Mouse (Mus musculus) urinary bladder, postnatal 14 days (tissue): ENCODE results near the gene Cdk6.

Experiments
- DNase-seq: peaks from one replicate; pipeline ENCODE4 v3.0.0; 2021; ENCODE audit warnings: low spot score

Cdk6 gene

DNA sequence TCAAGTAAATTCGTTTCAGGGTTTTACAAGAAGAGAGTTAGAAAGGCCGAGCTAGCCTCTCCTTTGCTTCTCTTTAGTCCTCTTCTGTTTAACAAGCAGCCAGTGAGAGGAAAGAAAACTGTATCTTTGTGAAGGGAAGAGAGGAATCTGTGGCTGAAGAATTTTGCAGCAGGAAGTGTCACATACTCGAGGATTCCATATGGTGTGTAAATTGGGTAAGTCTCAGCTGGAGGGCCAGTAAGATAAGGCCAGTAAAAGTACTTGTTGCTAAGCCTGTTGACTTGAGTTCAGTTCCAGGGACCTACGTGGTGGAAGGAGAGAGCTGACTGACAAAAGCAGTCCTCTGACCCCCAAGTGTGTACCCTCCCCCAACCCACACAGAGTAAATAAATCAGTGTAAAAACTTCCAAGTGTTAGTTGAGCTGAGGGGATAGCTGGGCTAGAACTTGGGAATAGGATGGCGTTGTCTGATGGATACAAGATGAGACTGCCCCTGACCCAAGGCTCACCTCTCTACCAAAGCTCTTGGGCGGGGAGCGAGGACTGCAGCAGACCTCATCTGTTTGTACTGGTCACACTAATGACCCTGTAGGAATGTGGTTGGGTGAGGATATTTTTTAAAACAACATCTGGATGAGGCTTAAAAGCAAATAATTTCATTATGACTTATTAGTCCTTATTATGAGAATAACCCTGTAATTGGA is 145.4 kb downstream of the Cdk6 start:
- DNase-seq: no peak

- DNase-seq: no peak
Observed at GRCm38 (mm10) chr5:3488146-3488774, 147.0 kb downstream of the Cdk6 start.

DNA sequence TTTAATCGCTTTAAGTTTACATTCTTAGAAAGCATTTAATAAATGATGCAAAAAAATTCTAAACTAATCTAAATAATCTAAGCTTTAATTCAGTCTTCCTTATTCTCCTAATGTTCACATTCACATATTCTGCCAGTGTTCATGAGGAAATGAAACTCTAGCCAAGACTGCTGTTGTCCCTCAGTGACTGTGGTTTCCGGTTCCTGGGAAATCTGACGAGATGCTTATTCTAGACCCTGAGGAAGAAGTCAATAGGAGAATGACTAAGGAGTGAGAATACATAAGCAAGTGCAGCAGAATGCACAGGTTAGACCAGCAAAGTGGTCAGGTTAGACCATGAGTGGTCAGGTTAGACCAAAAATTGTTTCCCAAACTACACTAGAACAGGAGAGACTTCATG is 149.1 kb downstream of the Cdk6 start:
- DNase-seq: no peak

GRCm38 (mm10) chr5:3491084-3491483 is 149.8 kb downstream of the Cdk6 start:
- peak; percentile 54 for DNase-seq

GRCm38 (mm10) chr5:3491883-3492282 is 150.6 kb downstream of the Cdk6 start:
- no peak for DNase-seq

DNA sequence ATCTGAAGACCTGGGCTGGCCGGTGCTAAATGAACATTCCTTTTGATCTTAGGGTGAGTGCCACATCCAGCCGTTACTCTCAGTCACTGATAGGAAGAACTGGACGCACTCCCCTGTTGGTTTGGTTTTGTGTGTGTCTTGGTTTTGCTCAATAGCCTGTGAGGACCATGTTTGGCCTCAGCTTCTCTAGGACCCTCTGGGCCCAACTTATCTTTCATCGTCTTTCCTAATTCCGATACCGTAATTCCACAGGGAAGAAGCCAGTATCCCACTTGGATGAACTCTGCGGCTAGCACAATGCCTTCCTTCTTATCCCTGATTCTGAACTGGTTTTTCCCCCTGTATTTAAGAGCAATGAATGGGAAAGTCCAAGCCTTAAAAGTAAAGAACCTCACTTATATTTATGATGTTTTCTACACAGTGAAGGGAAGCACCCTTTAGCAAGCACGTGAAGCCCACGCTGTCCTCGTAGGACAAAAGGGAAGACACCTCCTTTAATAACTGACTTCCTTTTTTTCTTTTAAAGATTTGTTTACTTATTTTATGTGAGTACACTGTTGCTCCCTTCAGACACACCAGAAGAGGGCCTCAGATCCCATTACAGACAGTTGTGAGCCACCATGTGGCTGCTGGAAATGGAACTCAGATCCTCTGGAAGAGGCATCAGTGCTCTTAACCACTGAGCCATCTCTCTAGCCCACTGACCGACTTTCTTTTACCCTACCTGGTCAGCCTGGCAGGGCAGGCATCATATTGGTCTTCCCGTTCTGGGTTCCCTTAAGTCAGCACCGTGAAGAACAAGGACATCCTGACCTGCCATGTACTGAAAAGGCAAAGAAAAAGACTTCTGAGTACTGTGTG is 151.7 kb downstream of the Cdk6 start:
- no peak for DNase-seq

GRCm38 (mm10) chr5:3493968-3494367 is 152.7 kb downstream of the Cdk6 start:
- no peak for DNase-seq

DNA sequence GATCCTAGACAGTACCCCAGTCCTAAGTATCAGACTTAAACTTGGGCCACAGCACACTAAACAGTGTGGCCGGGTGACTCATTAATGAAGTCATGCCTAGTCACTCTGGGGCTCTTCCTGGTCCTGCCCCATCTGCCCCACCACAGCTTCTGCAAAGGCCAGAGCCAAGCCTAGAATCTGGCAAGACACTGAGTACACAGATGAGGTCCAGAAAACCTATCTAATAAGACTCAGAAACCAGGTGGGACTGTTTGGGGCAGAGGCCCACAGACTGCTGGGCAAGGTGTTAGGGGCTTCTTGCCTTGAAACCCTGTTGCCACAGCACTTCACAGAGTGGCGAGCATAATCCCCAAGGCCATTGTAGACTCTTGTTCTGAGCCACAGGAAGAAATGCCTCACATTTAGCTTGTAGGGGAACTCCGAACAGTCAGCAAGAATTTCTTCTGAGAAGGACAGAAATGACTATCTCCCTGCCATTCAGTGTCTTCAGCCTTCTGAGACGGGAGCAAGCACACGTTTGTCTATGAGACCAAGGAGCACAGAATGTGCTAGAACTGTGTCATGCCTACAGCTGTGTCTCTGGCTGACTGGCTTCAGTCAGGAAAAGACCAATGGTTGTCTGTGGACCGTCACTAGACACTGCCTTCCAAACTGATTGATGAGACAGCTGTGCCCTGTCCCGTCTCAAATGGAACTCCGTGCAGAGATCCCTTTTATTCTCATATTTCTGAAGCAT is 153.3 kb downstream of the Cdk6 start:
- no peak for DNase-seq

- DNase-seq: no peak
Observed at GRCm38 (mm10) chr5:3497505-3497925, 156.2 kb downstream of the Cdk6 start.

DNA sequence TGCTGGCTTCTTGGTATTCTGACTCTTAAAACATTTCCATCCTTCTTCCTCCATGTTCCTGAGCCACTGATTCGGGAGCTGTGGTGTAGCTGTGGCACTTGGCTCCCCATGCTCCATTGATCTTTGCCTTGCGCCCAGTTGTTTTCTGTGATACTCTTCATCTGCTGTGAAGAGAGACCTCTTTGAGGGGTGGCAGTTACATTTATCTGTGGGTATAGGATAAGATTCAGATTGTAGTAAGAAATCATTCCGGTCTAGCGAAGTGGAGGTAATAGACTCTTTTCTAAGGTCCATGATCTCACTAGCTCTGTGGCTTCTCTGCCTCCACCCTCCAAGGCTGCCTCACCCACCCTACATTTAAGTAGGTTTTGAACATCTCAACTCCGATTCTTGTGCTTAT is 159.0 kb downstream of the Cdk6 start:
- no peak for DNase-seq

DNA sequence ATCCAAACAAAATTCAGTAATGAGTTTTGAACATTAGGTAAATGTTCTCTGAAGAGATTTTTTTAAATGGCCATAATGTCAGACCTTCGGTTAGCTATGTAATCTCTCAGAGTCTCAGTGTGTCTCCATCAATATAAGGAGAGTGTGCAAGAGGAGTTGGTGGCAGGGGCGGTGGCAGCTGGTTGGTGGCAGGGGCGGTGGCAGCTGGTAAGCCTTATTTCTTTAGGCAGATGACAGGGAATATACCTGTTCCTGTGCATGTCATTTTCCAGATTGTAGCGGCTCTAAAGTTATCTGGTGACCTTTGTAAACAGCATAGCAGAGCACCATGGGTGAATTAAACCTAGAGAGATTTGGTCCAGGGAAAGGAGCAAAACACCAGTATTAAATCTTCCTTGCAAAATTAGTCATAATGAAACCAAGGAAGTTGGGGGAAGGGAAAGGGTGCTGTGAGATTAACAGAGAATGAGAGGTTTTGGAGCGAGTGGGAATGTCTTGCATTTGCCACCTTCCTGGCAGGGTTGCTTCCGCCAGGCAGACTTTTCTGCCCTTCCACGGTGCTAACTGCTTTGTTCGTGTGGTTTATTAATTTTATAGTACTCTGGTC is 159.8 kb downstream of the Cdk6 start:
- DNase-seq: no peak

DNA sequence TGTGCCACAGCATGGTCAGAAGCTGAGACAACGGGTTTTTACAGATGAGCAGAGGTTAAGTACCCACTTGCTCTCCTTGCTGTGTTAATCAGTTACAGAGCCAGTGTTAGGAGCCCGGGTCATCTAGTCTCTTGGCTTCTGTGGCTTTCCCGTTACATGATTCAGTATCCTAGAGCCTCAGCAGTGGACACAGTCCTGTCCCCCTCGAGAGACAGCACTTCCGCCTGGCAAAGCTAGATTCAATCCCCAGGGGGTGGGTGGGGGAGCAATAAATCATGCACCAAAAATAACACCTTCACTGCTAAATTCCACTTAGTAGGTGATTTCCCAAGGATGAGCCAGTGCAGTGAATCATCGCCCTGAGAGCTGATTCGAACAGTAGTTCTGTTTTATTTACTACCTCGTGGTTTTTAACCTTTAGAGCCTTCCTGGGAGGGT is 160.3 kb downstream of the Cdk6 start:
- no peak for DNase-seq

GRCm38 (mm10) chr5:3502610-3503350 is 161.5 kb downstream of the Cdk6 start:
- peak; percentile 57 for DNase-seq

- no peak for DNase-seq
Observed at GRCm38 (mm10) chr5:3503373-3503772, 162.1 kb downstream of the Cdk6 start.

DNA sequence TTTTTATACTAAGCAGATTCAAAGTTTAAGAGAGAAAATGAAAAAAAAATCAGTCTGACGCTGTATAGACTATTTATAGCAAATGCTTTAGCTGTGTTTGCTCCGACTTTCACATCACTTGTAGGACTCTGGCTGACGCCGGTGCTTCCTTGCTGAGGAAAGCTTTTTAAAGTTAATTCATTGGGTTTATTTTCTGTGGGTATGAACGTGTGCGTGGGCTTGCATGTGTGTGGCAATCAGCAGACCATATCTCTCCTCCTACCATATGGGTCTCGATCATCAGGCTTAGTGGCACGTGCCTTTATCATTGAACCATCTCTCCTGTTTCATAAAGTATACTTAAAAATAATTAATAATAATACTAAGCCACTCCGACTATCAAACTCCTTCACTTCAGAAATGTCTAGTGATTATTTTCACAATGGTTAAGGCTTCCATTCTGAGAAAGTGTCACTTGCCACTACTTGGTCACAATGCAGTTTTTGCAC is 162.6 kb downstream of the Cdk6 start:
- DNase-seq: no peak

GRCm38 (mm10) chr5:3504453-3504852 is 163.2 kb downstream of the Cdk6 start:
- no peak for DNase-seq

- no peak for DNase-seq
Observed at GRCm38 (mm10) chr5:3505553-3505952, 164.3 kb downstream of the Cdk6 start.

- DNase-seq: no peak
Observed at GRCm38 (mm10) chr5:3508480-3509381, 167.4 kb downstream of the Cdk6 start.

- DNase-seq: no peak
Observed at GRCm38 (mm10) chr5:3509503-3509902, 168.2 kb downstream of the Cdk6 start.
